Mouse (Mus musculus): ENCODE results near the gene Fbxo34.

The Fbxo34 gene

GRCm38 (mm10) chr14:47472743-47473546, 22.7 kb downstream of the Fbxo34 start:
- peak; percentile 54 for DNase-seq (ENCODE audit: low spot score)

GRCm38 (mm10) chr14:47473891-47474290, 23.7 kb downstream of the Fbxo34 start:
- DNase-seq (ENCODE audit: low spot score): no peak

DNA sequence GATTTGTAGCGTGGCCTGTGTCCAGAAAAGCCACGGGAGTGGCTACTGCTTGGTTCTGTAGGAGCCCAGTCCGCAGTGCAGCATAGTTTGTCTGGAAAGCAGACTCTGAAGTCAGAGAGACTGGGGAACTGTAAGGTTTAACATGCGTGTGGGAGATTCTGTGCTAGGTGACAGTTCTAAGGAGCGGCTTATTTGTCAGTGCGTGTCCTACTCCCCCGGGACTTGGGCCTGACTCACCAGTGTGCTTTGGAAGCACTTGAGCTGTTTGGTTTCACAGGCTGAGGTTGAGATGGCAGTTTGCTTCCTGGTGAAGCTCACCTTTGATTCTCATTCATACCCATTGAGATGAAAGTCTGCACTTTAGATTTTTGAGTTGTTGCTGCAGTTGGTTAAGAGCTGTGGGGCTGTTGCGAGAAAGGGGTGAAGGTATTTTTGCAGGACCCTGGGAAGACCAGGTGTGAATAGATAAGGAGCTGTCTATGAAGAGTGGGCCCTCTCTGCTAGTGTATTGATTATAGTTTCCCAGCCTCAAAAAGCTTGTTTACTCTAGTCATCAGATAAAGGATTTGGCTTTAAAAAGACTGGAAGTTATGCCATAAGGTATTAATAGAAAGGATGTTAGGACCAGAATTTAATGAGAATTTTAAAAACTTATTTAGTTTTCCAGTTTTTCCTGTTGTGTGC, 24.5 kb downstream of the Fbxo34 start:
- no peak for DNase-seq (ENCODE audit: low spot score)

GRCm38 (mm10) chr14:47476266-47476665, 26.0 kb downstream of the Fbxo34 start:
- DNase-seq (ENCODE audit: low spot score): no peak

- DNase-seq (ENCODE audit: low spot score): no peak
Measured at GRCm38 (mm10) chr14:47477711-47478110, 27.5 kb downstream of the Fbxo34 start.

DNA sequence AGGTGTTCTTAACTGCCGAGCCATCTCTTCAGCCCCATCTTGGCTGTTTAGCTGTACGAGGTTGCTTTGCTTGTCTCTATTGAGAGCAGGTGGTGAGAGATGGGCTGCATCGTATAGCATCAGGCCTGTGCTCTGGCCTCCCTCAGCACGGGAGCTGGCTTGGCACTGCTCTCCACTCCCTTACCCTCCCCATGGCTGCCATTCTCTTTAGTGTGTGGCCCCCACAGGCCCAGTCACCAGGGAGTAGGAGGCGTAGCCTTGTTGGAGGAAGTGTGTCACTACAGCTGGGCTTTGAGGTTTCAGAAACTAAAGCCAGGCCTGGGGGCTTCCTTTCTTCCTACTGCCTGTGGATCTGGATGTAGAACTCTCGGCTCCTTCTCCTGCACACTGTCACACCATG, 32.0 kb downstream of the Fbxo34 start:
- DNase-seq (ENCODE audit: low spot score): no peak

GRCm38 (mm10) chr14:47483099-47483498, 32.9 kb downstream of the Fbxo34 start:
- DNase-seq (ENCODE audit: low spot score): no peak

GRCm38 (mm10) chr14:47488732-47489131, 38.5 kb downstream of the Fbxo34 start:
- DNase-seq (ENCODE audit: low spot score): no peak

DNA sequence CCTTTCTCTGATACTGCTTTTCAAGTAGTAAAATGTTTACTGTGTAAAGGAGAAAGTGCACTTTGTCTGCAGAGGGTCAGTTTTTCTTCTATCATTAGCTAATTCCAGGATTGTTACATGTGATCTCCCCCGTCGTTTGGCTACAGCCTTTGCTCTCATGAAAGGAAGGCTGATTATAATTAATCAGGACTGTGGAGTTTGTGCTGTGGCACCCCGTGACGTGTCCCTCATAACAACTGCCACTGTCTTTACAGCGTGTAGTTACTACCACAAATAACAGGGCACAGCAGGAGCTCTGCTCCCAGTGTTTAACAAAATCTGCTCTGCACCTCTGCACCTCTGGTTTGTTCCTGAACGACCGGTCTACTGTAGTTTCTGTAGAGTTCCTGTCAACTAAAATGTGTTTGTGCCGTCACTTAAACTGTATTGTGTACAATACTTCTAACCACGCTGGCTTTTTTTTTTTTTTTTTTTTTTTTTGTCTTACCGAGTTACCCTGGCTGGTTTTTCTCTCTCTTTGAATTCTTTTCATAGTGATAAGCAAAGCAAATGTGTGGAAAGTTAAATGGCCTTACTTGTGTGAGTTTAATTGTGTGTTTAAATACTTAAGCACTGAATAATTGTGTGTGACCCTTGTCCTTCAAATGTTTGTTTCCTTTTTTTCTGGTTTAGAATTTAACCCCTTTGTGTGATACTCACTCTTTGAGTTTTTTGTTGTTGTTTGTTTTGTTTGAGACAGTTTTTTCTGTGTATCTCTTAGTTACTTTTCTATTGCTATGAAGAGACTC, 39.3 kb downstream of the Fbxo34 start:
- DNase-seq (ENCODE audit: low spot score): no peak

DNA sequence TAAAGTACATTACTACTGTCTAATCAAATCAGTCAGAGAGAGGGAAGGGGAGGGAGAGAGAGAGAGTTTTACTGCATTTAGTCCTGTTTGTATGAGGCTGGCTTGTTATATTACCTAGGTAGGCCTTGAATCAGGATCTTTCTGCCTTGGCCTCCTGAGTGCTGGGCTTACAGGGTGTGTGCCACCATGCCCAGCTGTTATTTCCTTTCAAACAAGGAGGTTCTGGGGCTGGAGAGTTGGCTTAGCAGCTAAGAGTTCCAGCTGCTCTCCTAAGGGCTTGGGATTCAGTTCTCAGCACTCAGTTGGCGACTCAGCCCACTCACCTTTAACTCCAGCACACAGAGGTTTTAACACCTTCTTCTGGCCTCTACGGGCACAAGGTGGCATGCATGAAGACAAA, 40.5 kb downstream of the Fbxo34 start:
- no peak for DNase-seq (ENCODE audit: low spot score)

DNA sequence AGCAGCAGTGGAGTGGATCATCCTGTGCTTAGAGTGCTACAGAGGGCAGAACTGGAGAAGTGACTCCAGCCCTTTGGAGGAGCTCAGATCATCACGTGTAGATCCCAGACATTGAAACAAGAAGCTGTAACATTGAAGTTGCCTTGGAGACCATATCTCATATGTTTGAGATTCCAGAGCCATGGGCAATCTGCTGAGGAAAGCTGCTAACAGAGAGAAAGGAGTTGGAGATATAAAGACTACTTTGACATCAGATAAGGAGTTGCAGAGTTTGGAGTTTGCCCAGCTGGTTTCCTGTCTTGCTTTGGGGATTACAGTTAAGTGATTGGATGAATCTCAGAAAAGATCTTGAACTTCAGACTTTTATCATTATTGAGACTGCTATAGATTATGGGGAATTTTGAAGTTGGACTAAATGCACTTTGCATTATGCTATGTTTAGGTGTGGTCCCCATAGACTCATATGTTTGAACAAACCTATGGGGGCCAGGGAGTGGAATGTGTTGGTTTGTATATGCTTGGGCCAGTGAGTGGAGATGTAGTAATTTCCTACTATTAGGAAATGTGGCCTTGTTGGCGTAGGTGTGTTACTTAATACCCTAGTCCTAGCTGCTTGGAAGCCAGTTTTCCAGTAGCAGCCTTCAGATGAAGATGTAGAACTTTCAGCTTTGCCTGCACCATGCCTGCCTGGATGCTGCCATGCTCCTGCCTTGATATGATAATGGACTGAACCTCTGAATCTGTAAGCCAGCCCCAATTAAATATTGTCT, 43.6 kb downstream of the Fbxo34 start:
- DNase-seq (ENCODE audit: low spot score): no peak

DNA sequence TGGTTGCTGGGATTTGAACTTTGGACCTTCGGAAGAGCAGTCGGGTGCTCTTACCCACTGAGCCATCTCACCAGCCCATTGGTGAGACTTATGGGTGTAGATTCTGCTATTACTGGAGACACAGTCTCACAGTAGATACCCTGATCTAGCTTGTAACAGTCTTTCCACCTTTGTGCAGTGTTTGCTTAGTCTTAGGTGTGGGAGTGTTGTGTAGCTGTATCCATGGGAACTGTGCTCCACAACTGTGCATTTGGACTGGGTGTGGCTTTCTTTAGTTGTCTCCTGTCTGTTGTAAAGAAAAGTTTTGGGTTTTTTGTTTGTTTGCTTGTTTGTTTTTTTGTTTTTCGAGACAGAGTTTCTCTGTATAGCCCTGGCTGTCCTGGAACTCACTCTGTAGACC, 45.7 kb downstream of the Fbxo34 start:
- no peak for DNase-seq (ENCODE audit: low spot score)

DNA sequence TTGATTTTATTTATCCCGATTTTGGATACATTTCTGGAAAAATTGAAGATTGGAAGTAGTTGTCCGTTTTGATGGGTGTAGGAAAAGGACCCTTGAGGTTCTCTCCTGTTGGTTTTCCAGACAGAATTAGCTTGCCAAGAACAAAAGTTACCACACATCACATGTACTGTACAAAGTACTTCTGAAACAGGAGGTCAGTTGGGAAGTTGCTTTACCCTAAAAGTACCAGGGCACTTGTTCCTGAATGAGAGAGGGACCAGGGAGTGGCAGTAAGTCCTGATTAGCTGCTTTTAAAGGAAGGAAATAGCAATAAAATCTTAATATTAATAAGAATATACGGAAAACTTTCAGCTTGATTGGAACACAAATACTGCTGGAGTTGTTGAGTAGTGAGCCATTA, 46.9 kb downstream of the Fbxo34 start:
- DNase-seq (ENCODE audit: low spot score): peak; percentile 32

DNA sequence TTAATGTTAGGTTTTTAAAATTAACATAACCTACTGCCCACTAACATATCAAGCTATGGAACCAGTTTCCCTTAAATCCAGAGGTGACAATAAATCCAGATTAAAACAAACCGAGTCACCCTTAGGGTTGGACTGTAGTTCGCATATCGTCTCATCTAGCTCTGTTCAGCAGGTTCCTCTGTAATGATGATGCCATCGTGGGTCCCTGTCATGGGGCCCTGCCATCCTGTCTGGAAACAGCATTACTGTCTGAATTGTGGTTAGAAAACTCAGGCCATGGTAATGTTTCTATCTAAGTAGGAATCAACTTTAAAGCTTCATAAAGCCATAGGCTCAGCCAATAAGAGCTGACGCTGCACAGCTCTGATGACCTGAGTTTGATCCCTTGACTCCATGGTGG, 48.4 kb downstream of the Fbxo34 start:
- no peak for DNase-seq (ENCODE audit: low spot score)

DNA sequence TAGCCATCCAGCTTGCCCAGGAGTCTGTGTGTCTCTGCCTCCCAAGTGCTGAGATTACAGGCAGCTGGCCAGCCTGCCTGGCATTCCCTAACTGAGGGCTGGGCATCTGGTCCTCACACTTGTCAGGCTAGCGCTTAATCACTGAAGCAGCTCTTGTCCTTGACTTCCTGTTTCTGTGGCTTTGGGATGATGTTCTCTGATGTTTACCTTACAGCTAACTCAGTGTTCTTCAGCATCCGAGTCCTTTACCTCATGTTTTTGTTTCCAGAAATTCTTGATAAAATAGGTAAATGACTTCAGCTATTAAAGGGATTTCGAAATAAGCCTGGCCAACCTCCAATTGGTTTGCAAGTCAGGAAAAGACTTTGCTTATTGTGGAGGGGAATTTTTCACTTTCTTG, 53.8 kb downstream of the Fbxo34 start:
- DNase-seq (ENCODE audit: low spot score): peak; percentile 55

DNA sequence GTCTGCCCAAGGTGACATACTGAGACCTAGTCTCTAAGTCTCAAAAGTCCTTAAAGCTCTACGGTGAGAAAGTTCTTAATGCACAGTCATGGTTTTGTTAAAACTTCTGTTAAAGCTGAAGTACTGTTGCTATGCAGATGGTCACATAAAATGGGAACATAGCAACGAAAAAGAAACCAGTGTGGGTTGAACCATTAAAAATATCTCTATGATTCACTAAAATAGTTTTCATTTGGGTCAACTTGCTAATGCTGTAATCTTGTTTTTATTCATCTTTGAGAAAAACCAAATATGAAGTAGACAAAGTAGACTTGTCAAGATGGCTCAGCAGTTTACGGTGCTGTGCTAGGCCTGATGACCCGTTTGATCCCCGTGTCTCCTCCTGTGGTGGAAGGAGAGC, 56.5 kb downstream of the Fbxo34 start:
- DNase-seq (ENCODE audit: low spot score): no peak

- no peak for DNase-seq (ENCODE audit: low spot score)
Measured at GRCm38 (mm10) chr14:47508035-47508434, 57.8 kb downstream of the Fbxo34 start.

- DNase-seq (ENCODE audit: low spot score): no peak
Measured at GRCm38 (mm10) chr14:47510244-47510643, 60.0 kb downstream of the Fbxo34 start.

- no peak for DNase-seq (ENCODE audit: low spot score)
Measured at GRCm38 (mm10) chr14:47513606-47514005, 63.4 kb downstream of the Fbxo34 start.

- DNase-seq (ENCODE audit: low spot score): peak; percentile 74
Measured at GRCm38 (mm10) chr14:47514816-47515453, 64.7 kb downstream of the Fbxo34 start.

DNA sequence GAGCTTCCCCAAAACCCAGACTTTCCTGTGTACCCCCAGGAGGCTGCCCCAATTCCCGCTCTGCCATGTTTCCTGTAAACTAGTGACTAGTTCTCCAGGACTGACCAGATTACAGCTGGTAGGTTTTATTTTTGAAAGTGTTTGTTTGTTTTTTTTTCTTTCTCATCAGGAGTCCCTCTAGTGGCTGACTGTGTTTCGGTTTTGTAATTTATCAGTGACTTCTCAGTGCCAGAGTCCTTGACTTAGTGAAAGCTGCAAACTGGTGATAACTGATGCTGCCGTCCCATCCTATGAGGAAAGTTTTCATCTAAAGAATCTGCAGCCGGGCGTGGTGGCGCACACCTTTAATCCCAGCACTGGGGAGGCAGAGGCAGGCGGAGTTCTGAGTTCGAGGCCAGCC, 65.4 kb downstream of the Fbxo34 start:
- DNase-seq (ENCODE audit: low spot score): no peak

DNA sequence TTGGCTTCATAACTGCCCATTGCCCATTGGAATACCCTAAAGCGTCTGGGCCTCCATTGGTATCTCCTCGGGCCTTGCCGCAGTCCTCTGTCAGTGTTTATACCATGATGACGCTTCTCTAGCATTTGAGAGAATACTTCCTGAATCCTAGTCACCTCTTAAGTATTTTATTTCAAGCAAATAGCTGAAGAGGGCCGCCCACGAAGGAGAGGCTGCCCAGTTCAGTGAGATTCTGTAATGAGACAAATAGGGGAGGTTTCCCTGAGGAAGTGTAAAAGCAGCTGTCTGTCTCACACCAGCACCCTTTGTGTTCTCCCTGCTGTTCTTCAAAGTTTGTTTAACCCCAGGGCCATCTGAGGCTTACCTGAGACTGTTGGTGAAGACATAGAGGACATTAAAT, 66.5 kb downstream of the Fbxo34 start:
- no peak for DNase-seq (ENCODE audit: low spot score)
